Mouse (Mus musculus) embryonic facial prominence, embryonic 15.5 days (tissue): ENCODE data around the gene Cyp24a1. TPM values are rescaled to one million over a fixed set of nuclear protein-coding genes. Genes with fewer than 3 reads are reported as not detected.

Source experiments
- ATAC-seq: fragments of 200-750 bp; cut with Nextera tagmentation; 2 replicates; pipeline ENCODE4 v1.8.0; 2017; ENCODE audit warnings: low read depth, moderate TSS enrichment; ENCODE audit not compliant: insufficient number of reproducible peaks, low FRiP score, low TSS enrichment
- H3K27ac ChIP-seq: fragments of 300-500 bp; sonication (generic); replicated peaks from 2 replicates; pipeline ENCODE4 v1.5.1; 2015; ENCODE audit warnings: mild to moderate bottlenecking, inconsistent platforms
- H3K27me3 ChIP-seq: fragments of 300-500 bp; sonication (generic); 2 replicates; pipeline ENCODE4 v1.6.1; 2015; ENCODE audit warnings: inconsistent platforms
- H3K36me3 ChIP-seq: fragments of 300-500 bp; sonication (generic); 2 replicates; pipeline ENCODE4 v1.6.1; 2015; ENCODE audit warnings: mild to moderate bottlenecking, inconsistent platforms
- H3K4me1 ChIP-seq: fragments of 300-500 bp; sonication (generic); 2 replicates; pipeline ENCODE4 v1.6.1; 2015; ENCODE audit warnings: inconsistent platforms
- H3K4me2 ChIP-seq: fragments of 300-500 bp; sonication (generic); replicated peaks from 2 replicates; pipeline ENCODE4 v1.6.1; 2015; ENCODE audit warnings: mild to moderate bottlenecking, inconsistent platforms
- H3K4me3 ChIP-seq: fragments of 300-500 bp; sonication (generic); replicated peaks from 2 replicates; pipeline ENCODE4 v1.5.1; 2015; ENCODE audit warnings: mild to moderate bottlenecking, inconsistent platforms
- H3K9ac ChIP-seq: fragments of 300-500 bp; sonication (generic); 2 replicates; pipeline ENCODE4 v1.6.1; 2015; ENCODE audit warnings: inconsistent platforms
- H3K9me3 ChIP-seq: fragments of 300-500 bp; sonication (generic); replicated peaks from 2 replicates; pipeline ENCODE4 v1.6.1; 2016; ENCODE audit warnings: inconsistent platforms
- WGBS: fragments of 180-500 bp; shearing (Covaris S2); methylation state at CpG from one replicate; pipeline ENCODE4 v1.1.7; 2015; 5-methylcytosine and 5-hydroxymethylcytosine counted together
- polyA plus RNA-seq: library from polyadenylated mRNA; unstranded; fragments of >200 nt; fragmentation: Nextera tagmentation; extraction: Ambion mirVana; gene quantifications from 2 replicates; pipeline ENCODE4 v1.2.1, GENCODE M21; 2015

Cyp24a1 gene
- polyA plus RNA-seq, 1 experiment from 2014 or later, result 0.09 TPM

DNA sequence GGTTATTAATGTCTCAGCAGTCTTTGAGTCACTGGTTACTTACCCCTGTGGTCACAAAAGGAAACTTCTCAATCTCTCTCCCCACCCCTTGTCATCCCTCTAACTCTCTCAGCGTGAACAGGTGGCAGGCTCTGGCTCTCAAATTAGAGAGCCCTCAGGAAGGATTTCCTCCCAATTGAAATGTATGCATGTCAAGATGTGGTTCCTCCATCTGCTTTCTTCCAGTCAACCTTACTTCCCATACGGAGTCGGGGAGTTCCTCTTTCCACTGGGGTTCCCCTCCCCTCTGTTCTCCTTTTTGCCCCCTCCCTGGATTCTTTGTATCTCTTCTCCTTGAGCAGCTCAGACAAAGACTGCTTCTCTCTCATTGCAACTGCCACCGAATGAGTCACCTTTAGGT, 60.7 kb downstream of the Cyp24a1 start:
- WGBS, result 57% methylated on average over 4 of the region's 4 CpGs
- Histone ChIP-seq H3K9me3 (no peaks in the 10 kb centered on the region), H3K9ac (no peak overlapping the region), H3K36me3 (no peaks in the 10 kb centered on the region), H3K27me3 (no peaks in the 10 kb centered on the region; the same call in 1 of the 2 replicates), H3K4me3 (no peak overlapping the region), H3K4me1 (no peaks in the 10 kb centered on the region), H3K4me2 (no peak overlapping the region), H3K27ac (no peak overlapping the region)
- ATAC-seq, result no peak

Other genes with a start within 250 kb of the Cyp24a1 start
- 3.3 and 4.7 TPM in 2 replicates for gene Bcas1, start 69.3 kb downstream of the Cyp24a1 start, polyA plus RNA-seq
- gene Pfdn4, start 717 bp downstream of the Cyp24a1 start, polyA plus RNA-seq, result 71.4 and 72.6 TPM in 2 replicates
- not detected in 2 replicates for gene 4930470P17Rik, start 104.9 kb upstream of the Cyp24a1 start, polyA plus RNA-seq
- gene Dok5, start 234.7 kb upstream of the Cyp24a1 start, polyA plus RNA-seq, result 12.3 and 14.0 TPM in 2 replicates